Mouse (Mus musculus): ENCODE measurements at regions not wholly inside any gene's neighbourhood (a gene's known extent, or its start where the extent isn't known, plus 50 kb on each side); places are given as distances from the start of the nearest gene placed in this dataset.

- Histone ChIP-seq H3K4me2 (no peak overlapping the region), H3K27me3 (no peaks in the 10 kb centered on the region), H3K4me3 (no peak overlapping the region), H3K9ac (no peak overlapping the region), H3K27ac (replicated peaks) (no peak overlapping the region), H3K9me3 (no peaks in the 10 kb centered on the region), H3K4me1 (replicated peaks) (0 out of 2 replicates have a peak, but pooled peaks cover 4% of the 10 kb centered on the region), H3K36me3 (no peaks in the 10 kb centered on the region)
- WGBS: 73% methylated on average over 8 of the region's 8 CpGs
- ATAC-seq (ENCODE audit: low read depth): no peak
Observed at GRCm38 (mm10) chr14:68973636-68974101, 320.4 kb downstream of the Synb start.

GRCm38 (mm10) chr14:68966758-68967157 is 327.3 kb downstream of the Synb start:
- 12% methylated on average over 1 of the region's 1 CpGs for WGBS
- Histone ChIP-seq H3K4me2 (no peak overlapping the region), H3K9ac (no peak overlapping the region), H3K36me3 (no peaks in the 10 kb centered on the region), H3K4me1 (replicated peaks) (no peaks in the 10 kb centered on the region), H3K27me3 (no peaks in the 10 kb centered on the region), H3K9me3 (no peaks in the 10 kb centered on the region), H3K4me3 (no peak overlapping the region), H3K27ac (replicated peaks) (no peak overlapping the region)
- ATAC-seq (ENCODE audit: low read depth): no peak

- Histone ChIP-seq H3K9me3 (no peaks in the 10 kb centered on the region), H3K4me2 (no peak overlapping the region), H3K4me1 (replicated peaks) (no peaks in the 10 kb centered on the region), H3K27me3 (no peaks in the 10 kb centered on the region), H3K36me3 (no peaks in the 10 kb centered on the region), H3K9ac (no peak overlapping the region), H3K27ac (replicated peaks) (no peak overlapping the region), H3K4me3 (no peak overlapping the region)
- no peak for ATAC-seq (ENCODE audit: low read depth)
- 57% methylated on average over 9 of the region's 9 CpGs for WGBS
Observed at GRCm38 (mm10) chr14:68954577-68955460, 339.3 kb downstream of the Synb start.

GRCm38 (mm10) chr14:68945906-68946305 is 348.2 kb downstream of the Synb start:
- Histone ChIP-seq H3K4me2 (no peak overlapping the region), H3K27ac (replicated peaks) (no peak overlapping the region), H3K9me3 (no peaks in the 10 kb centered on the region), H3K4me1 (replicated peaks) (peaks cover 14% of the 10 kb centered on the region), H3K27me3 (no peaks in the 10 kb centered on the region), H3K36me3 (no peaks in the 10 kb centered on the region), H3K9ac (no peak overlapping the region), H3K4me3 (no peak overlapping the region)
- WGBS: 92% methylated on average over 3 of the region's 3 CpGs
- ATAC-seq (ENCODE audit: low read depth): no peak

GRCm38 (mm10) chr14:68945434-68945833 is 348.7 kb downstream of the Synb start:
- WGBS: 41% methylated on average over 4 of the region's 4 CpGs

GRCm38 (mm10) chr14:68941759-68942158 is 352.3 kb downstream of the Synb start:
- WGBS: 80% methylated on average over 2 of the region's 2 CpGs
- no peak overlapping the region for H3K4me3 ChIP-seq
- no peaks in the 10 kb centered on the region for H3K27me3 ChIP-seq
- H3K36me3 ChIP-seq: no peaks in the 10 kb centered on the region
- H3K4me1 ChIP-seq (replicated peaks): peaks cover 14% of the 10 kb centered on the region
- H3K4me2 ChIP-seq: no peak overlapping the region
- no peaks in the 10 kb centered on the region for H3K9me3 ChIP-seq
- no peak overlapping the region for H3K27ac ChIP-seq (replicated peaks)
- no peak overlapping the region for H3K9ac ChIP-seq
- ATAC-seq (ENCODE audit: low read depth): no peak

More at GRCm38 (mm10) chr14:68945434-68945833, 348.7 kb downstream of the Synb start:
- H3K9ac ChIP-seq: no peak overlapping the region
- no peak overlapping the region for H3K4me2 ChIP-seq
- no peak for ATAC-seq (ENCODE audit: low read depth)
- no peaks in the 10 kb centered on the region for H3K9me3 ChIP-seq
- no peak overlapping the region for H3K4me3 ChIP-seq
- peaks cover 14% of the 10 kb centered on the region for H3K4me1 ChIP-seq (replicated peaks)
- no peak overlapping the region for H3K27ac ChIP-seq (replicated peaks)
- H3K36me3 ChIP-seq: no peaks in the 10 kb centered on the region
- no peaks in the 10 kb centered on the region for H3K27me3 ChIP-seq

- peaks cover 14% of the 10 kb centered on the region for H3K4me1 ChIP-seq (replicated peaks)
- no peaks in the 10 kb centered on the region for H3K27me3 ChIP-seq
- no peak overlapping the region for H3K27ac ChIP-seq (replicated peaks)
- no peaks in the 10 kb centered on the region for H3K36me3 ChIP-seq
- ATAC-seq (ENCODE audit: low read depth): no peak
- no peak overlapping the region for H3K9ac ChIP-seq
- no peak overlapping the region for H3K4me3 ChIP-seq
- no peak overlapping the region for H3K4me2 ChIP-seq
- no peaks in the 10 kb centered on the region for H3K9me3 ChIP-seq
- 30% methylated on average over 7 of the region's 7 CpGs for WGBS
Observed at GRCm38 (mm10) chr14:68941132-68941690, 352.9 kb downstream of the Synb start.

- WGBS: 59% methylated on average over 6 of the region's 6 CpGs
- ATAC-seq (ENCODE audit: low read depth): peak; percentile 62
- Histone ChIP-seq H3K4me3 (no peak overlapping the region), H3K9ac (no peak overlapping the region), H3K9me3 (no peaks in the 10 kb centered on the region), H3K4me1 (replicated peaks) (peaks cover 23% of the 10 kb centered on the region), H3K36me3 (no peaks in the 10 kb centered on the region), H3K27ac (replicated peaks) (peak overlapping the region; percentile 81), H3K4me2 (peak overlapping the region; percentile 38), H3K27me3 (0 out of 2 replicates have a peak, but pooled peaks cover 3% of the 10 kb centered on the region)
Observed at GRCm38 (mm10) chr14:68935303-68935662, 358.8 kb downstream of the Synb start.

- Histone ChIP-seq H3K9ac (no peak overlapping the region), H3K27ac (replicated peaks) (peak overlapping the region; percentile 81), H3K4me3 (no peak overlapping the region), H3K27me3 (0 out of 2 replicates have a peak, but pooled peaks cover 3% of the 10 kb centered on the region), H3K36me3 (no peaks in the 10 kb centered on the region), H3K9me3 (no peaks in the 10 kb centered on the region), H3K4me1 (replicated peaks) (peaks cover 23% of the 10 kb centered on the region), H3K4me2 (peak overlapping the region; percentile 38)
- ATAC-seq (ENCODE audit: low read depth): peak; percentile 93
- WGBS: 11% methylated on average over 12 of the region's 12 CpGs
Observed at GRCm38 (mm10) chr14:68934611-68935302, 359.3 kb downstream of the Synb start.

GRCm38 (mm10) chr14:68927814-68928213 is 366.3 kb downstream of the Synb start:
- Histone ChIP-seq H3K9me3 (no peaks in the 10 kb centered on the region), H3K4me1 (replicated peaks) (peaks cover 7% of the 10 kb centered on the region), H3K27ac (replicated peaks) (no peak overlapping the region), H3K4me2 (no peak overlapping the region), H3K27me3 (peaks cover 6% of the 10 kb centered on the region; the same call in 1 of the 2 replicates), H3K36me3 (no peaks in the 10 kb centered on the region), H3K4me3 (no peak overlapping the region), H3K9ac (no peak overlapping the region)
- WGBS: 63% methylated on average over 4 of the region's 4 CpGs
- ATAC-seq (ENCODE audit: low read depth): no peak

GRCm38 (mm10) chr14:68923054-68923453 is 371.0 kb downstream of the Synb start:
- Histone ChIP-seq H3K4me2 (no peak overlapping the region), H3K27ac (replicated peaks) (peak overlapping the region; percentile 61), H3K36me3 (no peaks in the 10 kb centered on the region), H3K4me1 (replicated peaks) (peaks cover 17% of the 10 kb centered on the region), H3K4me3 (no peak overlapping the region), H3K9ac (no peak overlapping the region), H3K9me3 (no peaks in the 10 kb centered on the region), H3K27me3 (peaks cover 6% of the 10 kb centered on the region; the same call in 1 of the 2 replicates)
- 4% methylated on average over 2 of the region's 2 CpGs for WGBS
- ATAC-seq (ENCODE audit: low read depth): peak; percentile 93

- H3K27ac ChIP-seq (replicated peaks): no peak overlapping the region
- H3K27me3 ChIP-seq: peaks cover 6% of the 10 kb centered on the region; the same call in 1 of the 2 replicates
- H3K4me3 ChIP-seq: no peak overlapping the region
- WGBS: 51% methylated on average over 2 of the region's 2 CpGs
- no peak for ATAC-seq (ENCODE audit: low read depth)
- H3K4me2 ChIP-seq: no peak overlapping the region
- no peak overlapping the region for H3K9ac ChIP-seq
- H3K4me1 ChIP-seq (replicated peaks): peaks cover 17% of the 10 kb centered on the region
- no peaks in the 10 kb centered on the region for H3K36me3 ChIP-seq
- no peaks in the 10 kb centered on the region for H3K9me3 ChIP-seq
Observed at GRCm38 (mm10) chr14:68922035-68922434, 372.1 kb downstream of the Synb start.

Data from neural tube, embryonic 13.5 days (tissue).